Mouse (Mus musculus) kidney, postnatal 10 days (tissue): ENCODE measurements around the gene Gm9733.
"Not testable (repeated sequence)": the region's sequence is repeated elsewhere in the genome, so short reads cannot be mapped to it uniquely, and the experiment has no call there.

Source experiments
- DNase-seq: peaks from one replicate; pipeline ENCODE4 v3.0.0; 2021; ENCODE audit warnings: mixed read lengths

Gm9733 gene

GRCm38 (mm10) chr3:15332063-15332462 is at the start of gene Gm9733:
Gene Gm9733 (minus strand): TSS chr3:15332302.
- no peak for DNase-seq

- not testable (repeated sequence) for DNase-seq
Measured at GRCm38 (mm10) chr3:15355690-15356089, 23.6 kb upstream of the Gm9733 start.

DNA sequence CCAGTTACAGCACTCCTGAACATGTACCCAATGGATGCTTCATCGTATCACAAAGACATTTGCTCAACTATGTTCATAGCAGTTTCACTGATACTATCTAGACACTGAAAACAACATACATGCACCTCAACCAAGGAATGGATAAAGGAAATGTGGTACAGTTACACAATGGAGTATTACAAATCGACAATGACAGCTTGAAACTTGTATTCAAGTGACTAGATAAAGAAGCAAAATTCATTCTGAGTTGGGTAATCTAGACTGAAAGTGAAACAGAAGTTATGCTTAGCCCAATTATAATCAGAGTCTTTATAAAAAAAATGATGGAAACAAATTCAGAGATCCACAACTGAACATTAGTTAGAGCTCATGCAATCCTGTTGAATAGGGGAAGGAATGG is 18.2 kb upstream of the Gm9733 start:
- not testable (repeated sequence) for DNase-seq

DNA sequence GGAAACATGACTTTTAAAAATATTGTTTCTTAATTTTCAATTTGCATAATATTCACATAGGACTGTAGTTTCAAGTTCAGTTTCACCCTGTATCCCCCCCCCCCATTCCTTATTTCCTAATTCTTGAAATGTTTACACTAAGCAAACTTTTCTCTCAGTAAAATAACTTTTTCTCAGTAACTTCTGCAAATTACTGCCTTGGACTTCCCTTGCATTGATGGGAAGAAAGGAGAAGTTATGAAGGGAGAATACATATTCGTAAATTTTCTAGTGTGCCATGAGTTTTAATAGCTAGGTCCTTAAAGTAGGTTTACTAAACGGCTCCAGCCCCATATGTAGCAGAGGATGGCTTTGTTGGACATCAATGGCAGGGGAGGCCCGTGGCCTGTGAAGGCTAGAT is 13.5 kb upstream of the Gm9733 start:
- DNase-seq = not testable (repeated sequence)

- DNase-seq = no peak
Measured at GRCm38 (mm10) chr3:15340287-15340686, 8.2 kb upstream of the Gm9733 start.

- DNase-seq = no peak
Measured at GRCm38 (mm10) chr3:15334182-15334581, 2.1 kb upstream of the Gm9733 start.

DNA sequence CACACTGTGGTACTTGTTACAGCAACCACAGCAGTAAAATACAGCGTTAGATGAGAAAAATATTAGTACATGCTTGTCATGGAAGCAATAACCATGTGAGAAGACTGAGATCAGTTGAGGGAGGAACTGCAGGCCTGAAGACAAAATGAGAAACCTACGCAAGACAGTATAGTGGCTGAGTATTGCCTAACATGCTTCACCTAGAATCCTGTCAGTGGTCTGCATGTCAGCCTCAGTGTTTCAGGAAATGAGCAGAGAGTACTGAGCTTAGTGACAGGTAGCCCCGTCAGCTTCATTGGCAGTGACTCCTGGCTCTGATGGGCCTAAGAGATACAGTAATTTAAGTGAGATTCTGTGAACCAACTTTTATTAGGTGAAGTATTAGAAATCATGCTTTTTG is 557 bp downstream of the Gm9733 start:
- no peak for DNase-seq

DNA sequence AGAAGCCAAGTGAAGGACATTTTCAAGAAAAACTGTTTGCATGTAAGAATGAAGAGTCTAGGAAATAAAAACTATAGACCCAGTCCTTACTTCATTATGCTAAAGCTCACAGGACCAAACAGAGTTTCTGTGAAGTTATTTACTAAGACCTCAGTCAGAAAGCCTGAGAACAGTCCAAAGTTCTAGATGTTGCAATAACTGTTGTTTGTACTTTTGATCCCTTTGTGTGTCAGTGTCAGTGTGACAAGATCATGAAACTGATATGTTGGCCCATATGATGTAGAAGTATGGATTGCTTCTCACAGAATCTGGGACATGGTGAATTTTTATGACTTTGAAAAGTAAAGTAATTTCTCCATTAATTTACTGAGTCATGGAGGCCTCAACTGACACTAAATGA is 2.6 kb downstream of the Gm9733 start:
- DNase-seq = no peak

DNA sequence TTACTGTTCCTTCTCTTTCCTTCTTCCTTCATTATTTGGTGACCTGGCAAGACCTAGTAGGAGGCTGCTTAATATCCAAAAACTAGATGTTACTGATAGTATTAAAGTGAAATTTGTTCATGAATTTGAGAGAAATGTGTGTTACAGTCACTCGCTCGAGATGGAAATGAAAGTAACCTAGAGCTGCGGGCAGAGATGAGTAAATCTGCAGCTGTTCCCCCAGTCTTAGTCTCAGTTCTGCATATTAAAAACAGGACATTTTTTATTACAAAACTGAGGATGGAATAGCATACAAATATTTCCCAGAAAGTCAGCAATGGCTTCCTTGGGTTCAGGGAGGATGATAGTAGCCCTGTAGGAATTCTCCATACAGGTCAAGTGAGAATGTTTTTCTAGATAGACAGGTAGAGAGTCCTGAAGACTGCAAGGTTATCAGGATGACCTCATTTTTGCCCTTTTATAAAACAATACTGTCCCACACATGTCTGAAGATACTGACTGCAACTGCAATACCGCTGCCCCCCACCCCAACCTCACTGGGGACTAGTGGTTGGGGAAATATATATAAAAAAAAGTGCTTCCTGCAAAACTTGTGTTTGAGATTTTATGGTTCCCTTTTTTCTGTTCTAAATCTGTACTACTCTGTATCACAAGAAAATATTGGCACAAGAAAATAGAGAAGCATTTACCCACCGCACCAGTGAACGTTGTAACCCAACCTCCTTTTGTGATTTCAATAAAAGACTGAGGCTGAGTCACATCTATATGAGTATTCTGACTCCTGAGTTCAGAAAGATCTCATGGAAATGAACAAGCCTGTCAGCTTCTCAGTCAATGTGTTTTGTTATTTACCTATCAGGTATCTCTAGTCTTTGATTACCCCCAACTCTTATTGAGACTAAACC is 47.4 kb downstream of the Gm9733 start:
- no peak for DNase-seq

GRCm38 (mm10) chr3:15275899-15276526 is 56.1 kb downstream of the Gm9733 start:
- DNase-seq = no peak

GRCm38 (mm10) chr3:15264450-15264849 is 67.7 kb downstream of the Gm9733 start:
- DNase-seq = no peak

DNA sequence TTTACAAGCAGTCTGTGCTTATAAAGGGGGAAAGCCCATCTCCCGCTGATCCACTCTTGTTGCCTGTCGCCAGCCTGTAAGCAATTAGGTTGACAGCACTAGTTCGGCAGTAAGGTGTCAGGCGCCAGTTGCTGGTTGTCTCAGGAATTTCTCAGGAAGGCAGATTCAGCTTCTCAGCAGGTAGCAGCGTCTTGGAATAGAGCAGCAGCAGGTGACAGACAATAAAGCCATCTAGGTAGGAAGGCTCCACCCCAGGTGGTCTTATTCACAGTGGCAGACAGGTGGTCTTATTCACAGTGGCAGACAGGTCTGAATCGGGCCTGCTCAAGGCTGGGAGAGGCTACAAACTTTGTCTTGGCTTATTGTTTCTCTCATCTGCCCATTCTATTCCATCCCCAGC is 76.4 kb downstream of the Gm9733 start:
- DNase-seq = no peak
